Mouse (Mus musculus): ENCODE data around the gene Man2a2.

DNA sequence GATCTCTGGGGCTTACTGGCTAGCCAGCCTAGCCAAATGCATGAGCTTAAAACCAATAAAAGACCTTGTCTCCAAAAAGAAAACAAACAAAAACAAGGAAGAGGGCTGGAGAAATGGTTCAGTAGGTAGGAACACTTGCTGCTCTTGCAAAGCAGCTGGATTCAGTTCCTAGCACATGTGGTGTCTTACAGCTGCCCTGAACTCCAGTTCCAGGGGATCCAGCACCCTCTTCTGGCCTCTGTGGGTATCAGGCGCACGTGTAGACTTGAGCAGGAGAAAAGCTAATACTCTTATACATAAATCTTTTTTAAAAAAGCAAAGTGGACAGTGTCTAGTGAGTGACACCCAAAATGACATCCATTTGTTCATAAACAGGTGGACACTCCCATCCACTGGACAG, 69.7 kb downstream of the Man2a2 start:
- TF ChIP-seq CTCF (IDR thresholded peaks at IDR 0.05; ENCODE audit: low read depth) (peak; percentile 54), EP300 (IDR thresholded peaks at IDR 0.05; ENCODE audit: low read depth) (no peak)

All from liver, embryonic 14.5 days (tissue).